Mouse (Mus musculus) forebrain, embryonic 10.5 days (tissue): ENCODE measurements around the gene Nox1. TPM values are rescaled to one million over a fixed set of nuclear protein-coding genes. Genes with fewer than 3 reads are reported as not detected.
A peak's percentile ranks its signal among the peaks of the same experiment; 100 is the strongest.

Experiments used
- DNase-seq: peaks from one replicate; pipeline ENCODE4 v3.0.0-alpha.2; 2017; ENCODE audit warnings: low spot score; ENCODE audit errors: extremely low spot score
- H3K27ac ChIP-seq: fragments of 300-500 bp; sonication (generic); 2 replicates; pipeline ENCODE4 v1.5.1; 2016; ENCODE audit warnings: mild to moderate bottlenecking
- H3K27me3 ChIP-seq: fragments of 300-500 bp; sonication (generic); 2 replicates; pipeline ENCODE4 v1.6.1; 2016; ENCODE audit warnings: mild to moderate bottlenecking; ENCODE audit not compliant: poor library complexity, severe bottlenecking
- H3K36me3 ChIP-seq: fragments of 300-500 bp; sonication (generic); replicated peaks from 2 replicates; pipeline ENCODE4 v1.6.1; 2016; ENCODE audit warnings: mild to moderate bottlenecking, moderate library complexity
- H3K4me1 ChIP-seq: fragments of 300-500 bp; sonication (generic); 2 replicates; pipeline ENCODE4 v1.6.1; 2016
- H3K4me3 ChIP-seq: fragments of 300-500 bp; sonication (generic); 2 replicates; pipeline ENCODE4 v1.5.1; 2016; ENCODE audit warnings: mild to moderate bottlenecking, moderate library complexity
- H3K9me3 ChIP-seq: fragments of 300-500 bp; sonication (generic); 2 replicates; pipeline ENCODE4 v1.6.1; 2016; ENCODE audit warnings: mild to moderate bottlenecking, moderate library complexity
- WGBS: fragments of 180-500 bp; shearing (Covaris S2); methylation state at CpG from one replicate; pipeline ENCODE4 v1.1.7; 2016; 5-methylcytosine and 5-hydroxymethylcytosine counted together
- microRNA-seq: library from miRNA; unstranded; fragments of <30 nt; microRNA quantifications from one replicate; pipeline ENCODE4, GENCODE M21; 2017
- polyA plus RNA-seq: library from polyadenylated mRNA; unstranded; fragments of >200 nt; fragmentation: Nextera tagmentation; extraction: Ambion mirVana; gene quantifications from 2 replicates; pipeline ENCODE4 v1.2.1, GENCODE M21; 2016

Gene Nox1
- polyA plus RNA-seq, 1 experiment from 2014 or later = not detected

DNA sequence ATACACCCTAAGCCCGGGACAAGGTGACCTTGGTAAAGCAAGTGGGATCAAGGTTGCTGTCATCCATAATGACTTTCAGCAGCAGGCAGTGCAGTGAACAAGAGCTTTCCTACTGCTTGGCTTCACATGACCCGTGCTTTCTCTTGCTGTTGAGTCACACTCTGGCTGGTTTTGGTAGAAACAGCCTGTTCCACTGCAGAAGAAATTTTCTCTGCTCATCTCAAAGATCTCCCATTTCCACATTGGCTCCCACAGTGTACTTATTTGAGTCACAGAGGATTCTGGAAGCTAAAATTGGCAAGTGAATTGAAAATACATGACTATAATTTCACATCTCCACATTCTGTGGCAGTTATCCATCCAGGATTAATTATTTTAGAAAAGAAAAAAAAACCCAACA, 119.1 kb downstream of the Nox1 start:
- H3K27ac ChIP-seq = no peak overlapping the region
- H3K4me3 ChIP-seq = no peak overlapping the region
- H3K9me3 ChIP-seq = no peaks in the 10 kb centered on the region
- no peaks in the 10 kb centered on the region for H3K36me3 ChIP-seq
- peaks cover 62% of the 10 kb centered on the region for H3K27me3 ChIP-seq
- 83% methylated on average over 2 of the region's 2 CpGs for WGBS
- no peak for DNase-seq
- H3K4me1 ChIP-seq = no peaks in the 10 kb centered on the region

- no peak for DNase-seq
- Histone ChIP-seq H3K27ac (no peak overlapping the region), H3K4me1 (no peaks in the 10 kb centered on the region), H3K36me3 (peaks cover 47% of the 10 kb centered on the region), H3K4me3 (no peak overlapping the region), H3K9me3 (no peaks in the 10 kb centered on the region), H3K27me3 (peaks cover 59% of the 10 kb centered on the region)
- WGBS = 79% methylated on average over 1 of the region's 1 CpGs
These were observed 136.3 kb downstream of the Nox1 start for GRCm38 (mm10) chrX:134085453-134085852.

DNA sequence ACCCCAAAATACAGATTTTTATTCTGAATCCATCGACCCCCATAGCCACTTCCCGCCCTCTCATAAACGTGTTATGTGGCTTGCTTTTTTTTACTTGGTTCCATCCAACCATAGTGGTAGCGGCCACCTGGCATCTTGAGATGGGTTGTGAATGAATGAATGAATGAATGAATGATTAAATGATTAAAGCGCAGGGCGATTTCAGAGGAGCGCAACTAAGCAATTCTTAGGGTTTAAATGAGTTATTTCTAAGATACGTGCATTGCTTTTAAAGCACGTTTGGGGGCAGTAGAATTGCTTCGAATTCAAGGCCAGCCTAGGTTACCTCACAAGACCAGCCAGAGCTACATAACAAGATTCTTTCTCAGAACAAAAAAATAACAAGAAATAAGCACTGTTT, 162.0 kb downstream of the Nox1 start:
- no peak for DNase-seq
- H3K27ac ChIP-seq = peak overlapping the region; percentile 94
- H3K36me3 ChIP-seq = peaks cover 37% of the 10 kb centered on the region
- no peaks in the 10 kb centered on the region; the same call in 1 of the 2 replicates for H3K9me3 ChIP-seq
- peaks cover 56% of the 10 kb centered on the region for H3K27me3 ChIP-seq
- H3K4me1 ChIP-seq = peaks cover 7% of the 10 kb centered on the region
- WGBS = 15% methylated on average over 10 of the region's 10 CpGs
- H3K4me3 ChIP-seq = peak overlapping the region; percentile 65

DNA sequence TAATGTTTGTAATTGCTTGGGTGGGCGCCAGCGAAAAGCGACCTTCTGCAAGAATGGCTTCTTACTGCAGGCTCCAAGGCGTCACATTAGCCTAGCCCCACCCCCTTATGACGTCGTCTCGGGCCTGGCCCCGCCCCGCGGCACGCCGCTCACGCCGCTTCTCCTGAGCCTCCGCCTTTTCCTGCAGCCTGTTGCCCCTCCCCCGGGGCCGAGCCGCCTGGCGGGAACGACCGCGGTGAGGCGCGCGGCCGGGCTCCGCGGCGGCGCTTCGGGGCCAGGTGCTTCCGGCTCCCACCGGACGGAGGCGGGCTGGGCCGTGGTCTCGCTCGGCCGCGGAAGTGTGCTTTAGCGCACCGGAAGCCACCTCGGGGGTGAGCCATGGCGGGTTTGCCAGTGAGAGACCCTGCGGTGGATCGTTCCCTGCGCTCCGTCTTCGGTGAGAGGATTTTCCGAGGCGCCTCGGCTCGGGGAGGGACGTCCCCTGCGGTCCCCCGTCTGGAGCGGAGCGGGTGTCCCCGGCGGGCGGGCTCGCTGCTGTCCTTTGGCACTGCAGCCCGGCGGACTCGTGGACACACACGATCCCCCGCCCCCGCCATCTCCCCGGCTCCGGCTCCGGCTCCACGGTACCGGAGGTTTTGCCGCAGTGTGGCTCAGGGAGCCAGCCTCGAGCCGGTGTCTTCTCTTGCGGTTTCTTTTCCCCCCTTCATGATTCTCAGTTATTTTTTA, 162.6 kb downstream of the Nox1 start, which contains the start of gene Cstf2:
TSS of gene Cstf2 (plus strand) at position 201 of the 726 bp plus-strand sequence.
- Histone ChIP-seq H3K4me3 (peak within 1 kb of the TSS; percentile 65), H3K27me3 (peaks cover 55% of the 10 kb centered on the region), H3K9me3 (no peaks in the 10 kb centered on the region; the same call in 1 of the 2 replicates), H3K27ac (peak within 1 kb of the TSS; percentile 94), H3K36me3 (peaks cover 31% of the 10 kb centered on the region), H3K4me1 (peaks cover 7% of the 10 kb centered on the region)
- 24% methylated on average over 77 of the region's 77 CpGs for WGBS
- peak; percentile 89 for DNase-seq

DNA sequence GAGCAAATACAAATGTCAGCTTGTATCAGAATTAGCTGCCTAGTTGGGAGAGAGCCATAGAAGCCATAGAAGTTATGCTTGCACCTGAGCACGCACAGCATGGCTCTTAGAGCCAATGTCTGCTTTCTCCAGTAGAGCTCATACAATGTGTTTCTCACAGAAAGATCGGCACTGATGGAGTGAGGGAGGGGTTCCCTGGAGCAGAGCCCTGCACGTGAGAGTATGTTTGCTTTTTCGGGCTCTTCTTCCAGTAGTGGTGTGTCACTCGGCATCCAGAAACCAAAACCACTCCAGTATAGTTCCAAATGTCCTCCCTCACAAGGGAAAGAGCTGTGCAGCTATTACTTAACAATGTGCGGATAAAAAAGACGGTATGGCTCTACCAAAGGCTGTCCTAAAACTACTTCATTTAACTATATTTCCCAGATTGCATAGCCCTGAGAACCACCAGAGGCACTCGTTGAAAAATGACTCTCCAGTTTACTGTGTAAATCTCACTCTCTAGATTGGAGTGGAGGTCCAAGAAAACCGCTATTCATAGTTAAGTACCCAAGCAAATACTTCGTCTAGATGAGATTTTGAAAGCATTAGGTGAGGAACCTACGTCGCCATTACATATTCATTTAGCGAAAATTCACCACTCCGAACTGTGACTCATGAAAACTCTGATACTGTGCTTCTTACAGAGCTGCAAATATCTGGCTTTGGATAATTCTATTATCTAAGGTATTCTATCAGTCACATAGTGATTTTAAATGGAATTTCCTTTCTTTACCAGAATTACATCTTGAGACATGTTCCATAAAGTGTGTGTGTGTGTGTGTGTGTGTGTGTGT, 163.5 kb downstream of the Nox1 start:
- no peaks in the 10 kb centered on the region; the same call in 1 of the 2 replicates for H3K9me3 ChIP-seq
- H3K4me1 ChIP-seq = peaks cover 7% of the 10 kb centered on the region
- H3K4me3 ChIP-seq = peak overlapping the region; percentile 65
- H3K27me3 ChIP-seq = peaks cover 63% of the 10 kb centered on the region
- 85% methylated on average over 14 of the region's 14 CpGs for WGBS
- peak overlapping the region; percentile 94 for H3K27ac ChIP-seq
- no peak for DNase-seq
- peaks cover 26% of the 10 kb centered on the region for H3K36me3 ChIP-seq

DNA sequence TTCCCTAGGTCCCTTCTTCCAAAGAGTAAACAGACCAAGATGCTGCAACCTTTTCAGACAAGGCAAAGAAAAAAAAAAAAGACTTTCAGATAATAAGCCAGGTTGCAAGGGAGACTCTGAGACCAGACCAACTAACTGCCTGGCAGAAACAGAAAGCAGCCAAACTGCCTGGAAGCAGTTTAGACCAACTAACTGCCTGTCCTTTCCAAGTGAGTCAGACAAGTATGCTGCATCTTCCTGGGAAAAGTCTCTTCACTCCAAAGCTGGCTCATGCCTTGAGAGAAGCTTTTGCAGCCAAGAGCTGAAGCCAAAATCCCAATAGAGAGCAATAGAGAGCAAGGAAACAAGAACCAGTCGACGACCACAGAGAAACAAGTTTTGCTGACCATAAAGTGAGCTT, 164.9 kb downstream of the Nox1 start:
- Histone ChIP-seq H3K4me3 (no peak overlapping the region), H3K27ac (no peak overlapping the region), H3K4me1 (peaks cover 7% of the 10 kb centered on the region), H3K36me3 (peaks cover 13% of the 10 kb centered on the region), H3K9me3 (no peaks in the 10 kb centered on the region; the same call in 1 of the 2 replicates), H3K27me3 (peaks cover 56% of the 10 kb centered on the region)
- no peak for DNase-seq
- 94% methylated on average over 2 of the region's 2 CpGs for WGBS

DNA sequence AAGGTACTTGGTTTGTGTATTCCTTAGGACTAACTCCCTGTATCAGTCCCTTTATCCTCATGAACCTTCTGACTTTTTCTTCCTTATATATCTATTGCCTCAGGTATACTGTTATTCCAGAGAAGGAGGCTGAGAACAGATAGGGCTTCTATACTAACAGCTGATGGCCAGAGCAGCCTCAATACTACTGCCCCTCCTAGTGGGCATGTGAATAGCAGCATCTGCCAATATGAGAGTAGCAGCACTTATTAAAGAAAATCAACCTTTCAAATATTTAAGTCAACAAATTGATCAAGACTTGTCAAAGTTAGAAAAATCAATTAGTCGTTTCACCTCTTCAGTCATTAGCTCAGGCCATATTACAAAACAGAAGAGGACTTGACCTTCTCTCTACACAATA, 172.8 kb downstream of the Nox1 start:
- no peak for DNase-seq
- H3K27me3 ChIP-seq = peaks cover 28% of the 10 kb centered on the region
- H3K4me3 ChIP-seq = no peak overlapping the region
- 66% methylated on average over 1 of the region's 1 CpGs for WGBS
- no peaks in the 10 kb centered on the region for H3K36me3 ChIP-seq
- no peaks in the 10 kb centered on the region for H3K9me3 ChIP-seq
- no peak overlapping the region for H3K27ac ChIP-seq
- no peaks in the 10 kb centered on the region for H3K4me1 ChIP-seq

Small RNA genes within 50 kb of the gene (microRNA-seq; reads per million reads assigned to microRNA genes)
- gene Mir3112 = 1.2 reads per million

Other genes starting within 250 kb of the Nox1 start
- gene Sytl4, start 240.1 kb downstream of the Nox1 start, polyA plus RNA-seq = 0.77 and 0.86 TPM in 2 replicates
- gene Cstf2, start 162.8 kb downstream of the Nox1 start, polyA plus RNA-seq = 69.0 and 70.1 TPM in 2 replicates
- 0.11 TPM in 1 of 2 replicates, not detected in the other for gene Xkrx, start 59.9 kb downstream of the Nox1 start, polyA plus RNA-seq
- not detected in 2 replicates for gene Arl13a, start 34.5 kb downstream of the Nox1 start, polyA plus RNA-seq
- 9.2 and 9.6 TPM in 2 replicates for gene Trmt2b, start 55.0 kb upstream of the Nox1 start, polyA plus RNA-seq
- gene Tmem35a, start 73.3 kb upstream of the Nox1 start, polyA plus RNA-seq = 6.1 and 8.5 TPM in 2 replicates
- gene Cenpi, start 86.1 kb upstream of the Nox1 start, polyA plus RNA-seq = 33.4 and 40.4 TPM in 2 replicates
- 1.7 TPM in 2 replicates for gene Drp2, start 182.6 kb upstream of the Nox1 start, polyA plus RNA-seq